Mouse (Mus musculus): ENCODE data around the gene Tex45.

Tex45 gene

GRCm38 (mm10) chr8:3482240-3482740 lies 11.6 kb downstream of the Tex45 start:
- in situ Hi-C loops (cut with MboI; ENCODE audit: unreplicated experiment in 2 of 2) = no loop called here

- in situ Hi-C loops (cut with MboI; ENCODE audit: unreplicated experiment in 2 of 2) = no loop called here
Observed at GRCm38 (mm10) chr8:3483546-3483945, 12.9 kb downstream of the Tex45 start.

GRCm38 (mm10) chr8:3485192-3485591 lies 14.5 kb downstream of the Tex45 start:
- in situ Hi-C loops (cut with MboI; ENCODE audit: unreplicated experiment in 2 of 2) = no loop called here

GRCm38 (mm10) chr8:3492901-3493844 lies 22.5 kb downstream of the Tex45 start, which contains the start of gene Zfp358:
Zfp358 (plus strand) TSS chr8:3493138.
- in situ Hi-C loops (cut with MboI; ENCODE audit: unreplicated experiment in 2 of 2) = loop anchor here in 1 of 2 experiments (10.0 kb wide), 1 partner anchor 1182 kb away; no protein-coding TSS in a partner anchor

GRCm38 (mm10) chr8:3493845-3494208 lies 23.2 kb downstream of the Tex45 start:
- in situ Hi-C loops (cut with MboI; ENCODE audit: unreplicated experiment in 2 of 2) = loop anchor here in 1 of 2 experiments (10.0 kb wide), 1 partner anchor 1181 kb away; no protein-coding TSS in a partner anchor

GRCm38 (mm10) chr8:3495578-3496427 lies 25.1 kb downstream of the Tex45 start:
- in situ Hi-C loops (cut with MboI; ENCODE audit: unreplicated experiment in 2 of 2) = loop anchor here in 1 of 2 experiments (10.0 kb wide), 1 partner anchor 1179 kb away; no protein-coding TSS in a partner anchor

GRCm38 (mm10) chr8:3496428-3496748 lies 25.7 kb downstream of the Tex45 start:
- in situ Hi-C loops (cut with MboI; ENCODE audit: unreplicated experiment in 2 of 2) = loop anchor here in 1 of 2 experiments (10.0 kb wide), 1 partner anchor 1178 kb away; no protein-coding TSS in a partner anchor

GRCm38 (mm10) chr8:3498583-3498982 lies 27.9 kb downstream of the Tex45 start:
- in situ Hi-C loops (cut with MboI; ENCODE audit: unreplicated experiment in 2 of 2) = loop anchor here in 1 of 2 experiments (10.0 kb wide), 1 partner anchor 1176 kb away; no protein-coding TSS in a partner anchor

GRCm38 (mm10) chr8:3499751-3500150 lies 29.1 kb downstream of the Tex45 start:
- in situ Hi-C loops (cut with MboI; ENCODE audit: unreplicated experiment in 2 of 2) = loop anchor here (10.0 to 25.0 kb wide), 3 partner anchors 738 to 1175 kb away; partner anchors contain the start of genes Gm49320 (in 2 of the 2), Lrrc8e (in 2 of the 2), Map2k7 (in 2 of the 2) and Tgfbr3l (in 2 of the 2)

GRCm38 (mm10) chr8:3500235-3501090 lies 29.8 kb downstream of the Tex45 start, which contains the start of gene Mcoln1:
Mcoln1 (plus strand) TSS chr8:3500457.
- in situ Hi-C loops (cut with MboI; ENCODE audit: unreplicated experiment in 2 of 2) = loop anchor here (25.0 kb wide), 2 partner anchors 737 to 862 kb away; partner anchors contain the start of genes Gm49320 (in 2 of the 2), Lrrc8e (in 2 of the 2), Map2k7 (in 2 of the 2) and Tgfbr3l (in 2 of the 2)

- in situ Hi-C loops (cut with MboI; ENCODE audit: unreplicated experiment in 2 of 2) = loop anchor here (25.0 kb wide), 2 partner anchors 735 to 860 kb away; partner anchors contain the start of genes Gm49320 (in 2 of the 2), Lrrc8e (in 2 of the 2), Map2k7 (in 2 of the 2) and Tgfbr3l (in 2 of the 2)
Observed at GRCm38 (mm10) chr8:3502217-3502616, 31.6 kb downstream of the Tex45 start.

- in situ Hi-C loops (cut with MboI; ENCODE audit: unreplicated experiment in 2 of 2) = loop anchor here (25.0 kb wide), 2 partner anchors 729 to 854 kb away; partner anchors contain the start of genes Gm49320 (in 2 of the 2), Lrrc8e (in 2 of the 2), Map2k7 (in 2 of the 2) and Tgfbr3l (in 2 of the 2)
Observed at GRCm38 (mm10) chr8:3507979-3508754, 37.5 kb downstream of the Tex45 start.

GRCm38 (mm10) chr8:3514681-3515247 lies 44.1 kb downstream of the Tex45 start:
- in situ Hi-C loops (cut with MboI; ENCODE audit: unreplicated experiment in 2 of 2) = loop anchor here (5.0 to 25.0 kb wide), 4 partner anchors 110 to 848 kb away; partner anchors contain the start of genes Gm49320 (in 2 of the 2), Lrrc8e (in 2 of the 2), Map2k7 (in 2 of the 2) and Pcp2 (in 2 of the 2)

- in situ Hi-C loops (cut with MboI; ENCODE audit: unreplicated experiment in 2 of 2) = loop anchor here (5.0 to 25.0 kb wide), 4 partner anchors 110 to 847 kb away; partner anchors contain the start of genes Gm49320 (in 2 of the 2), Lrrc8e (in 2 of the 2), Map2k7 (in 2 of the 2) and Pcp2 (in 2 of the 2)
Observed at GRCm38 (mm10) chr8:3515260-3515671, 44.6 kb downstream of the Tex45 start, which contains the start of gene Pnpla6. Pnpla6 (plus strand) TSS chr8:3515384.

- in situ Hi-C loops (cut with MboI; ENCODE audit: unreplicated experiment in 2 of 2) = loop anchor here (5.0 to 25.0 kb wide), 4 partner anchors 109 to 846 kb away; partner anchors contain the start of genes Gm49320 (in 2 of the 2), Lrrc8e (in 2 of the 2), Map2k7 (in 2 of the 2) and Pcp2 (in 2 of the 2)
Observed at GRCm38 (mm10) chr8:3515771-3516417, 45.2 kb downstream of the Tex45 start.

GRCm38 (mm10) chr8:3516450-3517116 lies 45.9 kb downstream of the Tex45 start:
- in situ Hi-C loops (cut with MboI; ENCODE audit: unreplicated experiment in 2 of 2) = loop anchor here (5.0 to 25.0 kb wide), 4 partner anchors 108 to 846 kb away; partner anchors contain the start of genes Gm49320 (in 2 of the 2), Lrrc8e (in 2 of the 2), Map2k7 (in 2 of the 2) and Pcp2 (in 2 of the 2)

All from v-Abl transformed pro-B cells (cell line).